Mouse (Mus musculus) right cerebral cortex, postnatal 36 days (tissue): ENCODE measurements at regions not wholly inside any gene's neighbourhood (a gene's known extent, or its start where the extent isn't known, plus 50 kb on each side); places are given as distances from the start of the nearest gene placed in this dataset.
A peak's percentile ranks its signal among the peaks of the same experiment; 100 is the strongest.

Experiments used
- DNase-seq, 2 experiments: peaks; one replicate each; pipeline ENCODE4 v3.0.0; 2022; ENCODE audit warnings: low spot score in 2 of 2, mixed read lengths in 1 of 2

DNA sequence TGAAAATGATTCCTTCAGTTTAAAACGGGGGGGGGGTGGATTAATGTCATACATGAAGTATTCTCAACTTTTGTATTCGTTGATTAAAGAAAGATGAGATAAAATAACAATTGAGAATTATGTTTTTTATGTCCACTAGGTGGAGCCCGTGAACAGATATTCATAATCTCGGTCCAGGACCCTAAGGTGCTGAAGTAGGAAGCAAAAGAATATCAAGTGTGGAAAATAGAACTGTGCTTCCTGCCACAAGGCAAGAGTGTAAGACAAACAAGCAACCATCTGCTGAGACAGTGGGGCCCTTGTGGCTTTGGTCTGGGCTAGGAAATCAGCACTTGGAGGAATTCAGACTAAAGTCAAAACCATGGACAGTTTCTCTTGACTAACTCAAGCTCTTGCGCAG is 50.9 kb upstream of the Kap start:
- DNase-seq, result no peak

DNA sequence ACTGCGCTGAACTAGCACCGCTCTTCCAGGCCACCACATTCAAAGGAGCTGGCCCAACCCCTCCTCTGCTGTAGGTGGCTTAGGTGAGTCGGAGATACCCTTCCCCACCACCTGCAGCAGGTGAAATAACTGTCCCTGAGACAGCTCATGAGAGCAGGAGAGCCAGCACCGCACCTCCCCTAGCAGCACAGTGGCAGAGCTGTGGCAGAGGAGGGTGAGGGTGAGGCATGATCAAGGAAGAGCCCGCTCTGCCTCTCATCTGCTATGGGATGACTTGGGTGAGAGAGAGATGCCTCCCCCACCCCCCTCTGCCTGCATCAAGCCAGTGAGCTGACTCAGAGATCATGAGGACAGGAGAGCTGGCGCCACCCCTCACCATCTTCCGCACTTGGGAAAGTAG is 81.1 kb upstream of the Kap start:
- no peak for DNase-seq

DNA sequence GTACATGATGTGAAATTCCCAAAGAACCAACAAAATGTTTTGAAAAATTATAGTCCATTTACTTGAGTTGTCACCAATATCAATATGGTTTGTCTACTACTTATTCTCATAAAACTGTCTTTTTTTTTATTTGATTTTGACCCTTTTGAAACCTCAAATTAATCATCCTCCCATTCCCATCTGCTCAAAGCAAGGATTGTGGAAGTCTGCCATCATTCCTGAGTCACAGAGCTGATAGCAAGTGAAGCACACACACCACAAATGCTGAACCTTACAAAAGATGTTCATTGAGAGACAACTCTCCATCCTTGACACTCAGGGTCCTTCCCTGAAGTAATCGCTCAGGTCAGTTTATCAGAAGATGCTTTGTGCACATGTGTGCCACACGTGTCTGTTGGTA is 82.1 kb upstream of the Kap start:
- no peak for DNase-seq

DNA sequence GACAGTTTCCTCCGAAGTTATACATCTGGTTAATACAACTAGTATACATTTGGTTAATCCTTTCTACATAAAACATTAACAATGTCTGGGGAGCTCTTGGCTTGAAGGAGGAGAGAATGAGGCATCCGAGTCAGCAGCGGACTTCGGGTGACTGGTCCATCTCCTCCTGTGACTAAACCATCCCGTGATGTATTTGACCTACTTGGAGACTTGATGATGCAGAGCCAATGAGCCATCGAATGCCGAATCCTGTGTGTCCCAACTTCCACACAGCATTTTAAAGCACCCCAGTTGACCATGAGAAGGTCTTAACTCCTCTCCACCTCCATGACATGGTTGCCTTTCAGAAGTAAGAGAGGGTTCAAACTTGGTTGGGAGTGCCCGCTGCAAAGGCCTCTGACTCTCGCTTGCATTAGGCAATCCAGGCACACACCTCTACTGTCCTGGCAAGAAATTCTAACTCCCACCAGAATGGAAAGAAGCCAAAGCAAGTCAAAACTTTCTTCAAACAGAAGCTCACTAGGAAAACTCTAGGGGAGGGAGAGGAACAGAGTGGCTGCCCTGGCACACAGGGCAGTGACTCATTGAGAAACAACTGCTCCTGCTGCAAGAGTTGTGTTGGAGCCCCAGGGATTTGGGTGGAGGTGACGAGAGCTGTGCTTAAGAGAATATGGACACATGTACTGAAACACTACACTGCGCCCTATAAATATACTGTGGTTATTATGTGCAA is 75.4 kb upstream of the Etv6 start:
- no peak for DNase-seq

DNA sequence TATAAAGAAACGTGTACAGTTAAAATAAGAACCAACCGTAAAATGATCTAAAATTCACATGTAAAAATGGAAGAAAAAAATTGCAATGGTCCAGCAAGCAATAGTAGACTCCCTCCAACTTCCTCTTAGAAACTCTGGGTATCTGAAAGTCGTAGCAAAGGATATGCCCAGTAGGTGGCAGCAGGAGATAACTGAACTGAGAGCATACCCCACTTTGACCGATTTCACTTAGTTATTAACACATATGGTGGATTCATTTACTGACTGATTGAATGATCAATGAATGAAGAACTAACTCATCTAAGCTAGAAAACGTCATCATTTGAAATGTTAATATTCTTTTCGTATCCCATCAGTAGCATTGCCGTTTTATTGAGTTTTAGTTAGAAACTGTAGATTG is 74.8 kb upstream of the Etv6 start:
- peak; percentile 46 to 60 for DNase-seq

DNA sequence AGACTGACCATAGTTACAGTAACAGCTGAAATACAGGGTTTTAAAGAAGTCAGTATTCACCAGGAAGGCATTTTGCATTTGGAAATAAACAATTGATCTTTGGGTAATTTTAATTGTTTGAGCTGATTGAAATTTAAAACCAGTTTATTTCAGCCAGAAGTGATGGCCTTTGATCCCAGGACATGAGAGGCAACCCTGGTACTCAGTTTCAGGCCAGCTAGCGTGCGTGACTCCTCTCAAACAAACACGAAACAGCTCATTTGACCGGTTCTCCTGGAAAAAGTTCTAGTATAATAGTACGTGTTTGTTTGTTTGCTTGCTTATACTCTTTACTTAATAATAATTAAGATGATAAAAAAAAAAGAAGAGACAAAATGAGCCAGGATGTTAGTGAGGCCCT is 72.9 kb upstream of the Etv6 start:
- no peak for DNase-seq

DNA sequence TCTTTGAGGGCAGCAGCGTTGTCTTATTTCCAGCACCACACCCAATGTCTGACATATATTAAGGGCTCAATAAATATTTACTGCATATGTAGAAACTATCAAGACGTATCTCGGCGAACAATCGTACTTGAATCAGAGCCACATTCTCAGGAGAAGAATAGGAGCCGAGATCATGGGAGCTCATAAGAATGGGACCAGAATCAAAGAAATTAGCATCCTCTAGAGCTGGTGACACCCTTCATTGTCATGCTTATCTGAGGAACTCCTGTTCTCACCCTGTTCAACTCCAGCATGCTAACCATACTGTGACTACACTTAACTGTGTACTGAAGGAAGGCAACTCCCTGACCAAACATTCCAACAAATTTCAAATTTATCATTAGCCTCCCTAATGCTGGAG is 72.2 kb upstream of the Etv6 start:
- no peak for DNase-seq

DNA sequence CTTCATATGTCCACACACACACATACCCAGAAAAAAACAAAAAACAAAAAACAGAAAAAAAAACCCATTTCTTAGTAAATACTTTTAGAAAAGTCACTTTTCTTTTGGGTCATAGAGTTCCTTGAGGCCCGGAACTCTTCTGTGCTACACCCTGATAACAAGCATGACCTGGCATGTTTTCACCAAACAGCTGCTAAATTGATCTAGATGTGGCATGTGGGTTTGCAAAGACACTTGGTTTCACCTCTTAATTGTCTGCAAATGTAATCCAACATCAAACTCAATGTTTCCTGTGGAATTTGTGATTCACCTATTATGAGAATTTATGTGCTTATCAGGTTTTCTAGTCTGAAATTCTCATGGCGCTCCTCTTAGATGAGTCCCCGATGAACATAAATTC is 68.2 kb upstream of the Etv6 start:
- DNase-seq, result no peak

DNA sequence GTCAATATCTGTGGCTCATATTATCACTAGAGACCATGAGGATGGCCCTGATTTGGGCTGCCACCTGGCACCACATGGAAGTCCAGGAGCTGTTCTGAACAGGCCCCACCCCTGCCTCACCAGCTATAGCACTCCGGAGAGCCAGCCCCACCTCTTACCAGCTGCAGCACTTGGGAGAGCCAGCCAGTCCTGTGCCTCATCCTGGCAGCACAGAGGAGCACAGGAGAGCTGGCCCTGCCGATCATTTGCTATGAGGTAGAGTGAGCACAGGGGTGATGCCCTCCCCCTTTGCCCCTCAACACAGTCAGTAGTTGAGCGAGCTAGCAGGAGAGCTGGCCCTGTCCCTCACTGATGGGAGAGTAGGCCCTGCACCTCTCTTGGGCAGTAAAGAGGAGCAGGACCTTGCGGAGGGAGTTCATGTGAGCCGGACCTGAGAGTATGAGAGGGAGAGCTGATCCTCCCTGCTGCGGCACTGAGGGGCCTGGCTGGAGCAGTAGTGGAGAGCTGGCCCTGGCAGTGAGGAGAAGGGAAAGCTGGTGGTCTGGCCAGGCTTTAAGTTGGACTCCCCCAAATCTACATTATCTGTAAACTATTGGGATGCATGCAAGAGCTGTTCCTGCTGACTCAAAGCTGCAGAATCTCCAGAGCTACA is 63.3 kb upstream of the Etv6 start:
- no peak for DNase-seq

DNA sequence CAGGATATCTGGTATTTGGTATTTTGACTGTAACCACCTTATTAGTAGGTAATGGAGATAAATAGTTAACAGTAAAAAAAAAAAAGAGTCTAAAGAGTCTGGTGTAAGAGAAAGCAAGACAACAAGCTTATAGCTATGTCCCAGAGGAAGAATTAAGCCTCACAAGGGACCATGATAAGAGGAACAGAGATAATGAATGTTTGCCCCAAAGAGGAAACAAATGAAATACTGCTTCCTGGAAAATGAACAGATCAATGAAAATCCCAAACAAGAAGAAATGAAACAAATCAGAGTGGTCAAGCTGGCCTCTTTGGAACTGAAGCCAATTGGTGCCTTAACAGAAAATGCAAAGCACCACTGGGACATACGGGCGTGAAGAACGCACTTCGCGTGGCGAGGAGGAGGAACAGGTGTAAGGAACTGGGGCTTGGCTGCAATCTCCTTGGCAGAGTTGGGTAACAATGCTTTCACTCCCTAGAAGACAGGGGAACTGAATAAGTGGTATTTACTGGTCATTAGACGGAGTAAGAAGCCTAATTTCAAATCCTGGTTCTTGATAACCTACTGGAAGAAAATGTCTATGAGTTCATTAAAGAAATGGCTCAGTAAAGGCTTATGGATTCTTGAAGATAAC is 62.2 kb upstream of the Etv6 start:
- DNase-seq, result no peak

DNA sequence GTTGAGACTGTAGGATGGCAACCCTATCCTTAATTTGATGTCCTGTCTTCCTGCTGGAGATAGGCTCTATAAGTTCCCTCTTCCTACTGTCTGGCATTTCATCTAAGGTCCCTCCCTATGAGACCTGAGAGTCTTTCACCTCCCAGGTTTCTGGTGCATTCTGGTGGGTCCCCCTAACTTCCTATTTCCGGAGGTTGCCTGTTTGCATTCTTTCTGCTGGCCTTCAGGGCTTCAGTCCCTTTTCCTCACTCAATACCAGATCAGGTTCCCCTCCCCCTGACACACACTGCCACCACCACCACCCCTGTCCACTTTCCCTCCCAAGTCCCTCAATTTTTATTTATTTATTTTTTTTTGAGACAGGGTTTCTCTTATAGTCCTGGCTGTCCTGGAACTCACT is 59.5 kb upstream of the Etv6 start:
- no peak for DNase-seq

DNA sequence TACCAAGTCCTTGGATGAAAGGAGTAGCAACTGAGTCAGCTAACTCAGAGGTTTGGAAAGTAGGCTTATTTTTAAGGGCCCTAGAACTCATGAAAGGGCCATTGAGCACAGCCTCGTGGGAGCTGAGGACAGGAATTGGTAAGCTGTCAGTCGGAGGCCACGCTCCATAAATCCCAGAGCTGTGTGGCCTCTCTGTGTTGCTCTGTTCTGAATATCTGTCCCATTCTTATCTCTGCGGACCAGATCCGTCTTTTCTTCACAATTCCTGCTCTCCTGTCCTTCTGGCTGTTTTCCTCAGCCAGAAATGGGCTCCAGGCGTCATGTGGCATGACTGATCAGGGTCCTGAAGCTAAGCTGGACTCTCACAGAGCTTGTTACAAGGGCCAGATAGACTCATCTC is 58.6 kb upstream of the Etv6 start:
- no peak for DNase-seq

DNA sequence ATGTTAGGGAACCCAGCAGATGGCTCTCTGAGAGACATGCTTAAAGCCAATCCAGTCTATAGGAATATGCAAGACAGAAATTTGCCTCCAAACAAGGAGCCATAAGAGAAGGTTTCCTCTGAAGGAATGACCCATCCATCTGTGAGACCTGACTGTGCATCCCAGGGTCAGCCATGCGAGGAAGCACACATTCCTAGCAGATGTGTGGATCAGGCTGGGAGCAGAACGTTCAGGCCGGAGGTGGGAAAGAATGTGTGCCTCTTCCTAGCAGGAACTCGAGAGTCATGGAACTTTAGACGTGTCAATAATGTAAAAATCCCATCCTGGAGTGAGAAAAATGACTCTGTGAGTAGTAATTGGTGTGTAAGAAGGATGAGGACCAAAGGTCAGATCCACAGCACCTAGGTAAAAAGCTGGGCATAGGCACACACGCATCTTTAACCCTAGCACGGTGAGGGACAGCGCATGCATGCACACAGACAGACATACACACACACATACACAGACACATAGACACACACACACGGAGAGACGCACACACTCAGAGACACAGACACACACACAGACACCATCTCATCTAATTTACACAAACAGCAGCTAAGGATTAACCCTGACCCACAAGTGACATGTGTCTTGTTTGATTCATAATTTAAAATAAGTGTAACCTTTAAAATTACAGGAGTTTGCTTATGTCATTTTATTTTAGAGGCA is 51.5 kb upstream of the Etv6 start:
- DNase-seq, result no peak

DNA sequence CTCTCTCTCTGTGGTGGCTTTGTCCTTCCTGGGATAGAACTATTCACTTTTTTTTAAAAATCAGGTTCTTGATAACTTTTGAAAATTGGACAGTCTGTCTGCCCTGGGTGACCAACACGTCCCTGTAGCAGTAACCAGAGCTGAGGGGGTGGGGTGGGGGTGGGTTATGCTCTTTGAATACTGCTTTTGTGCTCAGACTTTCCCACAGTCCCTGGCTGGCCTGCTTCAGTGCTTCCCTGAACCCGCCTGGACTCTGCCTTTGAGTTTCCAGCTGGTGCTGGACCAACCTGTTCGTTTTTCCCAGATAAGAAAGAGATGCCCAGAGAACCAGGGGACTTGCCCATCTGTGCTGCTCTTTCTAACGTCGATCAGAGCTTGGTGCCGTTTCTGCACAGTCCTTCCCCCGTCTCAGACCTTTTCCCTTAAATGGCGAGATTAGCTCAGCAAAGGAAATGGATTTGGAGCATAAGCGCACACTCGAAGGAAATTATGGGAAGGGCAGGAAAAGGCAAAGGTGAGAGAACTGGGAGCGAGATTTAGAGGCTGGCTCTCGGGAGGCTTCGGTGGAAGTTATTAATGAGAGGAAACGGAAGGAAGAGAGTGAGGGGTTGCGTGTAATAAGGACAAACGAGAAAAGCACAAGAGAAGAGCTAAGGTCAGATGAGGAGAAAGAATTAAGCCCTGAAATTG is 50.7 kb upstream of the Etv6 start:
- no peak for DNase-seq
